Mouse (Mus musculus): ENCODE results near the gene Rap1gap2. TPM values are rescaled to one million over a fixed set of nuclear protein-coding genes. Genes with fewer than 3 reads are reported as not detected.
"Not testable (repeated sequence)": the region's sequence is repeated elsewhere in the genome, so short reads cannot be mapped to it uniquely, and the experiment has no call there.

The Rap1gap2 gene
- polyA plus RNA-seq, 1 experiment from 2014 or later = 7.9 TPM

DNA sequence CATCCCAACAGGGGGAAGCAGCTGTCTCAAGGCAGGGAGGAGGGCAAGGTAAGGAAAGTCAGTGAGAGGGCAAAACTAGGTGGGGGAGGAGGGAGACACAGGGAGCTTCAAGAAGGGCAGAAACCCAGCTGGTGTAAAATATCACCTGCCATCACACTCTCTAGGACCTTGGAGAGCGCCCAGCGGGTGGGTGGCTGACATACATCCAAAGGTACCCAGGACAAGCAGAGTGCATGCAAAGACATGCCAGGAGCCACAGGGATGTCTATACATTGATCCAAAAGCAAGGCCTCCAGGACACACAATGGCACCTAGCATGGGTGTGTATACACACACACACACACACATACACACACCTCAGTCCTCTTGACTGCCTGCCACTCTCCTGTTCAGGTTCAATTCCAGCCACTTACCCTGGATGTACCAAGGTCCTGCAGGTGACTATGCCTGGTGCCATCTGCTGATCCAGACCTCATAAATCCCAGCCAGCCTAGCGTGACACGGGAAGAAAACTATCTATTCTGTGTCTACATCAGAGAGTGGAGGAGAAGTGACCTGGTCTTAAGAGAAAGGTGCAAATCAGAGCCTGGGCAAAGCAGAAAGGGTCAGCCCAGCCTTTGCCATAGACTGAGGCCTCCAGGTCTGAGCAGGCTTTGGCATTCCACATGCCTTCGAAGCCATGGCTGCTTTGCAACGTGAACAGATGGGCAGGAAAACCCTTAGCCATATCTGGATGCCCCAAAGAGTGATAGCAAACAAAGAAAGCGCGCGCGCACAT is 25.6 kb downstream of the Rap1gap2 start:
- no peak for ATAC-seq
- H3K9ac ChIP-seq (ENCODE audit: low read depth, low read length) = no peak overlapping the region

DNA sequence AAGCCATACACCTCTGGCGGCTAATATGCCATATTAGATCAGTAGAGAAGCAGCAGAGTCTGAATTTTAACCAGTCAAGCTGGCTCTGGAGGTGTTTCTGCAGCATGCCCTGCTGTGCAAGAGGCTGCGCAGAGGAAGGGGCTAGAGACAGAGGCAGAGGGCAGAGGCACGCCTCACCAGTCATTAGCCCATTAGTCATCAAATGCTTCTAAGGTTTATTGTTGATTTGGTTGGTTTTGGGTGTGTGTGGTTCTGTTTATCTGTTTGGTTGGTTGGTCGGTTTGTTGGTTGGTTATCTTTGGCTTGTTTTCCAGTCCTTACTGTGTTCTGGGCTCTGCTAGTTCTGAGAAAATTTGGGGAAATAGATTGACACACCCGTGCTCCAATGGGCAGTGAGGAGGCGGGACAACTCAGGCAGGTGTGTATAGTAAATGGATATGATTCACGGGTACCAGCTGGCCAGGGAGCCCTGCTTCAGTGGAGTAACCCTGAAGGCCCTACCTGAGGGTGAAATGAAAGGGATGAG is 26.8 kb downstream of the Rap1gap2 start:
- Histone ChIP-seq H3K27ac (ENCODE audit: low read depth, low read length) (no peak overlapping the region), H3K9ac (ENCODE audit: low read depth, low read length) (no peak overlapping the region), H3K4me1 (replicated peaks; ENCODE audit: control insufficient read depth, insufficient read depth, low read length) (no peaks in the 10 kb centered on the region), H3K36me3 (ENCODE audit: control insufficient read depth, insufficient read depth) (no peaks in the 10 kb centered on the region), H3K9me3 (ENCODE audit: control insufficient read depth) (no peaks in the 10 kb centered on the region), H3K4me2 (replicated peaks; ENCODE audit: low read depth) (no peak overlapping the region), H3K27me3 (replicated peaks; ENCODE audit: control insufficient read depth, insufficient read depth, low read length) (peaks cover 23% of the 10 kb centered on the region), H3K4me3 (ENCODE audit: low read depth, low read length) (no peak overlapping the region)
- 69% methylated on average over 7 of the region's 7 CpGs for WGBS
- ATAC-seq = no peak
- TF ChIP-seq CTCF (IDR thresholded peaks at IDR 0.05; ENCODE audit: low read depth) = no peak

More for the DNA sequence above, 25.6 kb downstream of the Rap1gap2 start:
- Histone ChIP-seq H3K9me3 (ENCODE audit: control insufficient read depth) (no peaks in the 10 kb centered on the region), H3K4me2 (replicated peaks; ENCODE audit: low read depth) (no peak overlapping the region), H3K27ac (ENCODE audit: low read depth, low read length) (no peak overlapping the region), H3K4me3 (ENCODE audit: low read depth, low read length) (no peak overlapping the region), H3K36me3 (ENCODE audit: control insufficient read depth, insufficient read depth) (no peaks in the 10 kb centered on the region), H3K4me1 (replicated peaks; ENCODE audit: control insufficient read depth, insufficient read depth, low read length) (no peaks in the 10 kb centered on the region), H3K27me3 (replicated peaks; ENCODE audit: control insufficient read depth, insufficient read depth, low read length) (peaks cover 35% of the 10 kb centered on the region)
- WGBS = 58% methylated on average over 10 of the region's 10 CpGs
- no peak for TF ChIP-seq CTCF (IDR thresholded peaks at IDR 0.05; ENCODE audit: low read depth)

DNA sequence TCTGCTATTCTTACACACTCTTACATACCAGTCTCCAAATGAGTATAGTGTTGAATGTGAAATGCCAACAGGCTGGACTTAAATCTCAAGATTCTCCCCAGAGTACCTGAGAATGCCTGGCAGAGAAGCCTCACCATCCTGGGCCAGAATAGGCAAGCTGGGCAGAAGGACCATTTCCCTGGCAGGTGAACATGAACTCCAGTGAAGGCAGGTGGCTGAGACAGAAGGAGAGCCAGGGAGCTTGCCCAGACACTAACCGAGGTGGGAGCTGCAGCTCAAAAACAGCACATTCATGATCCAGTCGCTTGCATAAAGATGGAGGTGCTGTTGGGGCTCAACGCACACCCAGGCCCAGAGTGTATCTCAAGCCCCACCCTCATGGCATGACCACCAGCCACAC is 28.3 kb downstream of the Rap1gap2 start:
- Histone ChIP-seq H3K9me3 (ENCODE audit: control insufficient read depth) (no peaks in the 10 kb centered on the region), H3K36me3 (ENCODE audit: control insufficient read depth, insufficient read depth) (no peaks in the 10 kb centered on the region), H3K4me2 (replicated peaks; ENCODE audit: low read depth) (no peak overlapping the region), H3K27me3 (replicated peaks; ENCODE audit: control insufficient read depth, insufficient read depth, low read length) (peaks cover 9% of the 10 kb centered on the region), H3K4me1 (replicated peaks; ENCODE audit: control insufficient read depth, insufficient read depth, low read length) (no peaks in the 10 kb centered on the region), H3K4me3 (ENCODE audit: low read depth, low read length) (no peak overlapping the region), H3K27ac (ENCODE audit: low read depth, low read length) (no peak overlapping the region), H3K9ac (ENCODE audit: low read depth, low read length) (no peak overlapping the region)
- WGBS = 86% methylated on average over 3 of the region's 3 CpGs
- TF ChIP-seq CTCF (IDR thresholded peaks at IDR 0.05; ENCODE audit: low read depth) = no peak
- no peak for ATAC-seq

DNA sequence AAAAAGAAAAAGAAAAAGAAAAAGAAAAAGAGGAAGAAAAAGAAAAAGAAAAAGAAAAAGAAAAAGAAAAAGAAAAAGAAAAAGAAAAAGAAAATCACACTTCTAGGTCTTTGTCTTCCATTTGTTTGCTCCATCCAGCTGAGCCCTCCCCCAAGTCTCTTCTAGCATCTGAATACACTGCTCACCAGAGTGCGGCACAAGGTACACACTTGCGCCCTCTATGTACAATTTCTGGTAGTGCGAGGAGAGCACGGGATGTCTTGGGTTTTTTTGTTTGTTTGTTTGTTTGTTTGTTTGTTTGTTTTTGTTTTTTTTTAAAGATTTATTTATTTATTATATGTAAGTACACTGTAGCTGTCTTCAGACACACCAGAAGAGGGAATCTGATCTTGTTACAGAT is 29.4 kb downstream of the Rap1gap2 start:
- TF ChIP-seq CTCF (IDR thresholded peaks at IDR 0.05; ENCODE audit: low read depth) = peak; percentile 39
- H3K9ac ChIP-seq (ENCODE audit: low read depth, low read length); H3K27ac ChIP-seq (ENCODE audit: low read depth, low read length); H3K27me3 ChIP-seq (replicated peaks; ENCODE audit: control insufficient read depth, insufficient read depth, low read length); H3K36me3 ChIP-seq (ENCODE audit: control insufficient read depth, insufficient read depth); H3K9me3 ChIP-seq (ENCODE audit: control insufficient read depth); H3K4me3 ChIP-seq (ENCODE audit: low read depth, low read length); H3K4me1 ChIP-seq (replicated peaks; ENCODE audit: control insufficient read depth, insufficient read depth, low read length); ATAC-seq; H3K4me2 ChIP-seq (replicated peaks; ENCODE audit: low read depth): not testable (repeated sequence)
- 62% methylated on average over 4 of the region's 4 CpGs for WGBS

DNA sequence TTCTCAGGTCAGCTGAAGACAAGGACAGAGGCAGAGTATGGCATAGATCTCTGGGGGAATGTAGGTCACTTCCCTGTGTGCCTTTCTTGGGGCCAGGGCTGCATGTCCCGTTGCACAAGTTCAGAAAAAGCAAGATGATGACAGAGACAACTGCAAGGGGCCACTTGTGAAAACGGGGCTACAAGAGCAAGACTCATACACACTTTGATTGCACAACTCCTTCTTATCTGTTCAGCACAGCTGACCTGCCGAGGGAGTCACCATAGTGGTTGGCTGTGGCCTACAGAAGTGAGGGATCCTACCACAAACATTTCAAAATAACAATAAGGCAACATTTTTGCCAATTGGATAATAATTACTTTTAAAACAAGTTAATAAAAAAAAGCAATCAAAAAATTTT is 33.6 kb downstream of the Rap1gap2 start:
- Histone ChIP-seq H3K9ac (ENCODE audit: low read depth, low read length) (no peak overlapping the region), H3K27ac (ENCODE audit: low read depth, low read length) (no peak overlapping the region), H3K36me3 (ENCODE audit: control insufficient read depth, insufficient read depth) (no peaks in the 10 kb centered on the region), H3K27me3 (replicated peaks; ENCODE audit: control insufficient read depth, insufficient read depth, low read length) (no peaks in the 10 kb centered on the region), H3K9me3 (ENCODE audit: control insufficient read depth) (no peaks in the 10 kb centered on the region), H3K4me3 (ENCODE audit: low read depth, low read length) (no peak overlapping the region), H3K4me1 (replicated peaks; ENCODE audit: control insufficient read depth, insufficient read depth, low read length) (no peaks in the 10 kb centered on the region; the same call in 1 of the 2 replicates), H3K4me2 (replicated peaks; ENCODE audit: low read depth) (no peak overlapping the region)
- no peak for TF ChIP-seq CTCF (IDR thresholded peaks at IDR 0.05; ENCODE audit: low read depth)
- 29% methylated on average over 3 of the region's 3 CpGs for WGBS
- ATAC-seq = no peak

DNA sequence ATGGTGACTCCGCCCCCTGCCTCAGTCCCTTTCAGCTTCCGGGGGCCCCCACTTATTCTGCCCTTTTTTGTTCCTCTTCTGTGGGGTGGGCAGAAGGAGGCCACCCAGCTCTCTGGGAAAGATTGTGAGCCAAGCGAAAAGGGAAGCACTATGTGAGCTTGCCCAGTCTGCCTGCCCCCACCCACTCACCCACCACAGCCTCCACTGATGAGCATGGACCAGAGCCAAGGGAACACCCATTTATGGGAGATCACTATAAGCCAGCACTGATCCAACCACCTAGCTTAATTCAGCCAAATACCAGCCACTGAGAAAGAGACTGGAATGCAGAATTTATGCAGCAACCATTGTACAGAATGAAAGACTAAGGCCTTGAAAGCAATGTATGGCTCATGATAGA is 34.8 kb downstream of the Rap1gap2 start:
- H3K4me3 ChIP-seq (ENCODE audit: low read depth, low read length) = no peak overlapping the region
- WGBS = 83% methylated on average over 3 of the region's 3 CpGs
- ATAC-seq = no peak

More for the DNA sequence above, 34.8 kb downstream of the Rap1gap2 start:
- no peak overlapping the region for H3K9ac ChIP-seq (ENCODE audit: low read depth, low read length)
- no peak overlapping the region for H3K27ac ChIP-seq (ENCODE audit: low read depth, low read length)
- no peaks in the 10 kb centered on the region for H3K27me3 ChIP-seq (replicated peaks; ENCODE audit: control insufficient read depth, insufficient read depth, low read length)
- no peaks in the 10 kb centered on the region for H3K36me3 ChIP-seq (ENCODE audit: control insufficient read depth, insufficient read depth)
- no peaks in the 10 kb centered on the region; the same call in 1 of the 2 replicates for H3K4me1 ChIP-seq (replicated peaks; ENCODE audit: control insufficient read depth, insufficient read depth, low read length)
- TF ChIP-seq CTCF (IDR thresholded peaks at IDR 0.05; ENCODE audit: low read depth) = no peak
- no peaks in the 10 kb centered on the region for H3K9me3 ChIP-seq (ENCODE audit: control insufficient read depth)
- no peak overlapping the region for H3K4me2 ChIP-seq (replicated peaks; ENCODE audit: low read depth)

Measured in intestine, postnatal 0 days (tissue).